Mouse (Mus musculus) CH12.LX (cell line): ENCODE data around the gene 9330159F19Rik. TPM values are rescaled to one million over a fixed set of nuclear protein-coding genes. Genes with fewer than 3 reads are reported as not detected.

Experiments
- DNase-seq: peaks from one replicate; pipeline ENCODE4 v3.0.0-alpha.2; 2013; ENCODE audit errors: extremely low read depth
- H3K27ac ChIP-seq: 2 replicates; pipeline ENCODE4 v1.5.1; 2012; ENCODE audit warnings: low read depth, mild to moderate bottlenecking, control low read depth, moderate library complexity; ENCODE audit not compliant: insufficient read depth
- H3K27me3 ChIP-seq: replicated peaks from 2 replicates; pipeline ENCODE3; 2012; ENCODE audit warnings: inconsistent platforms
- H3K36me3 ChIP-seq, 2 experiments: replicated peaks in 1 of 2; 2 replicates each; pipeline versions ENCODE3 to v1.6.1; 2012; ENCODE audit warnings: inconsistent platforms in 1 of 2, low read length in 1 of 2, mild to moderate bottlenecking in 1 of 2, mixed read lengths in 1 of 2, moderate library complexity in 1 of 2; ENCODE audit not compliant: control insufficient read depth in 1 of 2, insufficient read depth in 1 of 2
- H3K4me1 ChIP-seq, 2 experiments: 2 replicates each; pipeline ENCODE4 v1.6.1; 2012; ENCODE audit warnings: inconsistent platforms in 1 of 2, moderate library complexity in 1 of 2; ENCODE audit not compliant: insufficient read depth in 2 of 2, control insufficient read depth in 1 of 2
- H3K4me2 ChIP-seq: 2 replicates; pipeline ENCODE4 v1.6.1; 2012; ENCODE audit warnings: low read depth, mild to moderate bottlenecking, control low read depth; ENCODE audit not compliant: poor library complexity, insufficient read depth, severe bottlenecking
- H3K4me3 ChIP-seq, 3 experiments: fragments of 150-350 bp in 1 of 3; sonication (generic) in 1 of 3; replicated peaks in 1 of 3; 2 replicates each; pipeline versions ENCODE3 to v1.5.1; 2011 to 2012; ENCODE audit warnings: low read depth in 2 of 3, low read length in 2 of 3, mild to moderate bottlenecking in 2 of 3, moderate library complexity in 2 of 3, control low read depth in 1 of 3, improper control_type of control experiment in 1 of 3, inconsistent platforms in 1 of 3, mixed read lengths in 1 of 3; ENCODE audit not compliant: poor library complexity in 1 of 3
- H3K79me2 ChIP-seq: replicated peaks from 2 replicates; pipeline ENCODE4 v1.6.1; 2012; ENCODE audit warnings: mild to moderate bottlenecking, moderate library complexity; ENCODE audit not compliant: control insufficient read depth, poor library complexity, insufficient read depth, severe bottlenecking; ENCODE audit errors: extremely low read depth
- H3K9ac ChIP-seq: 2 replicates; pipeline ENCODE4 v1.6.1; 2012; ENCODE audit warnings: low read depth, mild to moderate bottlenecking, control low read depth, moderate library complexity; ENCODE audit not compliant: insufficient read depth
- H3K9me3 ChIP-seq: replicated peaks from 2 replicates; pipeline ENCODE3; 2012; ENCODE audit warnings: low read length, inconsistent platforms, mixed read lengths
- BHLHE40 ChIP-seq: IDR thresholded peaks from 2 replicates; pipeline ENCODE4 v1.6.1; 2011; ENCODE audit warnings: mild to moderate bottlenecking, low read depth, low read length, improper control_type of control experiment
- CHD1 ChIP-seq: IDR thresholded peaks from 2 replicates; pipeline ENCODE4 v1.6.1; 2012; ENCODE audit warnings: low read depth, low read length, improper control_type of control experiment, inconsistent platforms
- ELF1 ChIP-seq: IDR thresholded peaks from 2 replicates; pipeline ENCODE4 v1.6.1; 2014; ENCODE audit warnings: low read depth, mild to moderate bottlenecking, inconsistent platforms, low read length, improper control_type of control experiment
- EP300 ChIP-seq: IDR thresholded peaks from 2 replicates; pipeline ENCODE4 v1.6.1; 2011; ENCODE audit warnings: low read length, improper control_type of control experiment
- GABPA ChIP-seq: IDR thresholded peaks from 2 replicates; pipeline ENCODE4 v1.6.1; 2012; ENCODE audit warnings: low read depth, low read length, improper control_type of control experiment, inconsistent platforms; ENCODE audit not compliant: insufficient replicate concordance
- IRF4 ChIP-seq: IDR thresholded peaks from 2 replicates; pipeline ENCODE4 v1.6.1; 2014; ENCODE audit warnings: low read depth, mild to moderate bottlenecking, inconsistent platforms, low read length, improper control_type of control experiment
- MAFK ChIP-seq: IDR thresholded peaks from 2 replicates; pipeline ENCODE4 v1.6.1; 2011; ENCODE audit warnings: low read length, improper control_type of control experiment; ENCODE audit not compliant: insufficient replicate concordance
- MAZ ChIP-seq: IDR thresholded peaks from 2 replicates; pipeline ENCODE4 v1.6.1; 2012; ENCODE audit warnings: low read depth, mild to moderate bottlenecking, inconsistent platforms, low read length, improper control_type of control experiment, moderate library complexity
- POLR2A ChIP-seq: IDR thresholded peaks from 2 replicates; pipeline ENCODE4 v1.6.1; 2011; ENCODE audit warnings: low read depth, mild to moderate bottlenecking, improper control_type of control experiment, low read length
- POLR2AphosphoS2 ChIP-seq: IDR thresholded peaks from 2 replicates; pipeline ENCODE4 v1.6.1; 2011; ENCODE audit warnings: low read depth, low read length, improper control_type of control experiment
- RAD21 ChIP-seq: IDR thresholded peaks from 2 replicates; pipeline ENCODE4 v1.6.1; 2011; ENCODE audit warnings: low read depth, mild to moderate bottlenecking, low read length, improper control_type of control experiment, moderate library complexity
- RCOR1 ChIP-seq: conservative IDR thresholded peaks from 2 replicates; pipeline ENCODE4 v1.6.1; 2012; ENCODE audit warnings: low read depth, mild to moderate bottlenecking, inconsistent platforms, low read length, improper control_type of control experiment
- TCF12 ChIP-seq: IDR thresholded peaks from 2 replicates; pipeline ENCODE4 v1.6.1; 2014; ENCODE audit warnings: low read depth, mild to moderate bottlenecking, inconsistent platforms, low read length, improper control_type of control experiment
- UBTF ChIP-seq: IDR thresholded peaks from 2 replicates; pipeline ENCODE4 v1.6.1; 2012; ENCODE audit warnings: low read depth, mild to moderate bottlenecking, inconsistent platforms, low read length, improper control_type of control experiment, moderate library complexity
- USF1 ChIP-seq: IDR thresholded peaks from 2 replicates; pipeline ENCODE4 v1.6.1; 2014; ENCODE audit warnings: low read depth, mild to moderate bottlenecking, inconsistent platforms, low read length, improper control_type of control experiment
- USF2 ChIP-seq: conservative IDR thresholded peaks from 2 replicates; pipeline ENCODE4 v1.6.1; 2011; ENCODE audit warnings: low read depth, low read length, improper control_type of control experiment
- ZMIZ1 ChIP-seq: IDR thresholded peaks from 2 replicates; pipeline ENCODE4 v1.6.1; 2012; ENCODE audit warnings: low read depth, mild to moderate bottlenecking, inconsistent platforms, low read length, improper control_type of control experiment
- ZNF384 ChIP-seq: IDR thresholded peaks from 2 replicates; pipeline ENCODE4 v1.6.1; 2012; ENCODE audit warnings: low read depth, low read length, improper control_type of control experiment, inconsistent platforms
- dilution Hi-C: fragments of 300-500 bp; cut with MboI; formaldehyde crosslinking; loops from 2 replicates; pipeline ENCODE4 v1.14.3; 2020; ENCODE audit warnings: low sequenced_read_pairs; ENCODE audit not compliant: extremely low pct_unique_long_range_greater_than_20kb, extremely low pct_ligation_motif_present
- in situ Hi-C: fragments of 300-500 bp; cut with MboI; formaldehyde crosslinking; loops from 3 replicates; pipeline ENCODE4 v1.14.3; 2019; ENCODE audit warnings: low sequenced_read_pairs, low pct_ligation_motif_present, low pct_unique_long_range_greater_than_20kb, mixed read lengths
- polyA plus RNA-seq: library from polyadenylated mRNA; unstranded; fragments of >175 nt; gene quantifications from 2 replicates; pipeline ENCODE4 v1.2.1, GENCODE M21; 2012; ENCODE audit warnings: low read depth; ENCODE audit not compliant: insufficient read length
- total RNA-seq, 2 experiments: library from RNA; depleted of rRNA; stranded (reverse); fragments of 300-350 nt in 1 of 2; fragments of >200 nt in 1 of 2; gene quantifications; 2 replicates each; pipeline ENCODE4 v1.2.3; 2012 to 2014

Gene 9330159F19Rik
- total and polyA plus RNA-seq, 3 experiments, result 0.07 TPM; not detected in 2

- dilution Hi-C loops, result no loop called here
- H3K4me3 ChIP-seq, result no peak overlapping the region
- no peak for TF ChIP-seq USF2
- TF ChIP-seq POLR2A, result no peak
- TF ChIP-seq MAFK, result no peak
- TF ChIP-seq ZNF384, result no peak
- TF ChIP-seq, all 38 proteins: peak for 0
- Histone ChIP-seq H3K9me3 (no peaks in the 10 kb centered on the region), H3K27me3 (no peaks in the 10 kb centered on the region), H3K79me2 (no peaks in the 10 kb centered on the region), H3K4me1 (0 out of 4 replicates have a peak, but pooled peaks cover 0 to under 1% of the 10 kb centered on the region in 2 experiments), H3K9ac (no peak overlapping the region), H3K36me3 (no peaks in the 10 kb centered on the region), H3K27ac (no peak overlapping the region), H3K4me2 (no peak overlapping the region)
- in situ Hi-C loops, result no loop called here
- DNase-seq, result no peak
Measured at GRCm38 (mm10) chr10:29213534-29214100, 2.2 kb downstream of the 9330159F19Rik start.

DNA sequence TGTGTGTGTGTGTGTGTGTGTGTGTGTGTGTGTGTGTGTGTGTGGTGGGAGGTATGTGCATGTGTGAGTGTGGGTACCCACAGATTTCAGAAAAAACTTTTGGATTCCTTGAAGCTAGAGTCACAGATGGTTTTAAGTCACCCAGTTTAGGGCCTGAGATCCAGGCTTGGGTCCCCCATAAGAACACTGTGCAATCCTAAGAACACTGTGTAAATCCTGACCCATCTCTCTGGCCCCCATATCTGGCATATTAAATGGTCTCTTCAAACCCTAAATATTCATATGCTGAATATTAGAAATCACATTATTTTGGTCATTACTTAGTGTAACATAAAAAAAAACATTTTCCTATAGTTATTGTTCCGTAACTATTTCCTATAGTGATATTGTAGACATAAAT is 5.6 kb downstream of the 9330159F19Rik start:
- H3K4me1 ChIP-seq, result no peaks in the 10 kb centered on the region
- in situ Hi-C loops (no loop called here), dilution Hi-C loops (no loop called here)
- no peak overlapping the region for H3K9ac ChIP-seq
- H3K27me3 ChIP-seq, result no peaks in the 10 kb centered on the region
- no peaks in the 10 kb centered on the region for H3K9me3 ChIP-seq
- TF ChIP-seq RAD21 (no peak), RCOR1 (no peak), ZMIZ1 (no peak), USF1 (no peak), POLR2AphosphoS2 (no peak), ELF1 (no peak), EP300 (no peak), IRF4 (no peak), CHD1 (no peak), TCF12 (no peak), UBTF (no peak), MAZ (no peak), GABPA (no peak), BHLHE40 (no peak), ZNF384 (no peak)
- H3K36me3 ChIP-seq, result no peaks in the 10 kb centered on the region
- H3K79me2 ChIP-seq, result no peaks in the 10 kb centered on the region
- no peak overlapping the region for H3K4me2 ChIP-seq
- H3K4me3 ChIP-seq, result no peak overlapping the region
- H3K27ac ChIP-seq, result no peak overlapping the region
- no peak for DNase-seq
